Mouse (Mus musculus) spleen, adult 2 months (tissue): Measurements from ENCODE around the gene Gpr84.

Source experiments
- CTCF ChIP-seq: fragments of 200-500 bp; IDR thresholded peaks from 2 replicates; pipeline ENCODE4 v1.5.1; 2011; ENCODE audit warnings: mild to moderate bottlenecking, inconsistent platforms; ENCODE audit not compliant: insufficient read depth, insufficient read length, insufficient replicate concordance; ENCODE audit errors: extremely low read depth
- POLR2A ChIP-seq: fragments of 200-500 bp; IDR thresholded peaks from 2 replicates; pipeline ENCODE4 v1.6.1; 2011; ENCODE audit warnings: low read depth, low read length, inconsistent platforms

DNA sequence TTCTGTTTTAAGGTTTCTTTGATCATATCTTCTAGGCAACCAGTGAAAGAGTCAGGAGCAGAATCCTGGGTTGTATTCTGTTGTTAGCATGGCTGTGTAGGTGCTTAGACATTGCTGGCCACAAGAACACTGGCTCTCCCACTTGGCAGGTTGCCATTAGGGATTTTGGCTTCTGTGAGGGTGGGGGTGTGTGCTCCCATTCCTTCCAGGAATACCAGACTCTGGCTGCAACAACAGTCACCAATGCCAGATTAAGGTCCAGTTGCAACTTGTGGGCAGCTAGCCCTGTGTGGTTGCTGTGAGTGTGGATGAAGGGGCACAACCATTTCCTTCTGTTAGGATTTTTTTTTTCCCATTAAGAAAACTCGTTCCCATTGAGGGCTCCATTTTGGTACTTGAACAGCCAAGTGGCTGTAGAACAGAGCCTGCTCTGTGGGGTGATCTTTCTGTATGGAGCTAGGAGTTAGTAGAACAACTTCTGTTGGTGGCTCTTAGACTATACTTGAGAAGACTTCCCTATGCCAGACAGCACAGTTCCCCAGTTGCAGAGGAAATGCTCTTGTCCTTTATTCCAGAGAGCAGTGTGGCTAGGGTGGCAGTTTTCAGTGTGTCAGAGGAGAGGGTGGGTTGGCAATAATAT is 24.5 kb downstream of the Gpr84 start:
- no peak for TF ChIP-seq CTCF
- no peak for TF ChIP-seq POLR2A
